Mouse (Mus musculus) erythroblast, embryonic 14.5 days (primary cell): ENCODE measurements around the gene Sept5.

Experiments
- GATA1 ChIP-seq: IDR thresholded peaks from 2 replicates; pipeline ENCODE4 v1.6.1; 2012; ENCODE audit warnings: low read length, inconsistent platforms, mixed read lengths
- TAL1 ChIP-seq: IDR thresholded peaks from 3 replicates; pipeline ENCODE4 v1.6.1; 2012; ENCODE audit warnings: low read length, inconsistent platforms, mixed read lengths

- TF ChIP-seq TAL1 (no peak), GATA1 (no peak)
Observed at GRCm38 (mm10) chr16:18593930-18594329, 35.8 kb downstream of the Sept5 start.
